Mouse (Mus musculus) ovary, adult 18-20 months (tissue): ENCODE measurements at regions not wholly inside any gene's neighbourhood (a gene's known extent, or its start where the extent isn't known, plus 50 kb on each side); places are given as distances from the start of the nearest gene placed in this dataset.

Source experiments
- DNase-seq: peaks from one replicate; pipeline ENCODE4 v3.0.0; 2022; ENCODE audit warnings: low spot score, mixed read lengths

GRCm38 (mm10) chr8:26226612-26227528 lies 107.5 kb downstream of the Gm45692 start:
- DNase-seq: no peak

DNA sequence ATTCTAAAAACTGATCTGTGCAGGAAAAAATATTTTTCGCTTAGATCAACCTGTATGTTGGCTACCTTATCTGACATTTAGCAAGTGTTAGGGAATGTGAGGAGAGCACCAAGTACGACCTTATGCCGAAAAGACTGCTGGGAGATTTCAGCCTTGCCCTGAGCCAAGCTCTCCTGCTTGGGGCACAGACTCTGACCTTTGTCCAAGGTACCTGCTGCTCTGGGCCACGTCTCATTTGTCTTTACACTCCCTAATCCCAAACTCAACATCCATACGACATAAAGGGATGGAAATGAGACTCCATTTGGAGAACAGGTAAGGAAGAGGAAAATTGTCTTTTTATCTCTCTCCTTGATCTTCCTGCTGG lies 108.2 kb downstream of the Gm45692 start:
- DNase-seq: no peak

DNA sequence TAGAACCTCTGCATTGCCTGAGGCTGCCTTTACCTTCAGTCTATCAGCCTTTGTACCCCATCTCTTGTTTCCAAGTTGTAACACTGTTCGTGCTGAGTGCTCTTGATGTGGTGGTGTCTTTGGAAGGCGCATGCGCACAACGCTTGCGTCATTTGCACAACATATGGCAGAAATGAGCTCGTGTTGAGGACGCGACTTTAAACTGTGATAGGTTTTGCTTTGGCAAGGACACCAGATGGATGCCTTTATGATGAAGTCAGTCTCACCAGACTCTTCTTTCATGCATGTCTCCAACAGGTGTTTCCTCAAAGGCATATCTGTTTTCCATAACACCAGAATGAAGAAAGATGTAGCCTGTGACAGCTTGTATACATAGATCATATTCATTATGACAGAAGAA lies 110.2 kb downstream of the Gm45692 start:
- no peak for DNase-seq

- no peak for DNase-seq
Measured at GRCm38 (mm10) chr8:26239075-26239474, 119.7 kb downstream of the Gm45692 start.

GRCm38 (mm10) chr8:26239604-26240003 lies 120.3 kb downstream of the Gm45692 start:
- DNase-seq: no peak

- DNase-seq: no peak
Measured at GRCm38 (mm10) chr8:26243743-26244142, 124.4 kb downstream of the Gm45692 start.

DNA sequence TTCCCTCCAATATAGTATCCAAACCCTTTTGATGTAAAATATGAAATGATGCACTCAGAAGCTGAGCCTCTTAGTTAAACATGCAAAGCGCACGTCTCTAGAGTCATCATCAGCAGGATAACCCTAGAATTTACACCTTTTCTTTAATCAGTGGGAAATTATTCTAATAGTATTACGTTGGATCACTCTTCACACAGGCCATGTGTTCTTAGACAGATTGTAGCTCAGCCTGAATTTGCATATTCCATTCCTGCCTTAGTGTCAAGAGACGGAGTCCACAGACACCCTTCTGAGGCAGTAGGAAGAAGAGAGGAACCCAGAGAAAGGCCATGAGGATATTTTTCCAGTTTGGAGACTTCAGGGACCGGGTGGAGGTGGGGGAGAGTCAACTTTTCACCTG lies 125.0 kb downstream of the Gm45692 start:
- no peak for DNase-seq

GRCm38 (mm10) chr8:26255191-26255669 lies 135.9 kb downstream of the Gm45692 start:
- no peak for DNase-seq

DNA sequence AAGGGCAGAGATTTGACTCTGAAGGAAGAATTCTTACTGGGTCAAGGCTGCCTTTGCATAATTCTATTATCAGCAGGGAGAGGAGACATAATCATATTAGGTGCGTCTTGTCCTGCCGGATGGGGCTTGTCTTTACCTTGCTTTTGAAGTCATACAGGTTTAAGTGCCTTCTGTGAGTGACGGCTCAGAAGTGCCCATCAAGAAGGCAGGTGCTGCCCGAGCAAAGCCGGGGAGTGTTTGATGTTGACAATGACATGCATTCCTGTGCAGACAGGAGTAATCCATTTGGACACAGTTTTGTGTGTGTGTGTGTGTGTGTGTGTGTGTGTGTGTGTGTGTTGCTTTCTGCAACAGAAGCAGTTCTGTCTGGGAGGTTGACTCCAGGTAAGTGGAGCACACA lies 141.0 kb downstream of the Gm45692 start:
- DNase-seq: no peak

DNA sequence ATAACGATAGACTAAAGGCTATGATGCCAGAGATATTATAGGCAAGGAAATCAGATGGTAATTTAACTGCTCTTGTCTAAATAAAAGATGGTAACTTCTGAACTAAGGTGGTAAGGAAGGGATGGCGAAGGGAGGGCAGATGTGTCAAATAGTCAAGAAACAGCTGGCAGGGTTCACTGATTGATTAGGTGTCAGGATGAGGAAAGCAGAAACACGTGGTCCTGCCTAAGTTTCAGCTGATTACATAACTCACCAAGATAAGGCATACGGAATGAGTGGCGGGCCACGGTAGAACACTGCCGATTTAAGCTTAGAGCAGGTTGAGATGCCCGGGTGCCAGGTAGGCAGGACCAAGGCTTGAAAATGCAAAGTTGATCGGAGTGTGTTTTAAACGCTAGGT lies 143.2 kb downstream of the Gm45692 start:
- no peak for DNase-seq

- no peak for DNase-seq
Measured at GRCm38 (mm10) chr8:26264869-26265321, 145.6 kb downstream of the Gm45692 start.

DNA sequence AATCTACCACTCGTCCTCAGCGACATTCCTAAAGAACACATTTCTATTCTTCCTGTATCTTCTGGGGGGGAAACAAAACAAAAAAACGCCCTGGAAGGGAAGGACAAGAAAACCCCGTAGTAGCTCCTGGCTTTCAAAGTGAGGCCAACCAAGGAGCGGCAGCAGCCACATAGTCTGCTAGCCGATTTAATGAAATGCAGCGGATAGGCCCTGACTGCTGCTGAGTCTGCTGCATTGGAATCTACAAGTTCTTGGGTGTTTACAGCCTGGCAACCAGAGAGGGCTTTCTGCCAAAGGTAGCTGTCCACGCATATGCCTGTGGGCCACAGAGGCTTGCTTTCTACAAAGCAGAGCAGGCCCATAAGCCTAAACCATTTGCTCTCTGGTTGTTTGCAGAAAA lies 146.0 kb downstream of the Gm45692 start:
- DNase-seq: no peak

GRCm38 (mm10) chr8:26266384-26266783 lies 147.1 kb downstream of the Gm45692 start:
- DNase-seq: no peak

DNA sequence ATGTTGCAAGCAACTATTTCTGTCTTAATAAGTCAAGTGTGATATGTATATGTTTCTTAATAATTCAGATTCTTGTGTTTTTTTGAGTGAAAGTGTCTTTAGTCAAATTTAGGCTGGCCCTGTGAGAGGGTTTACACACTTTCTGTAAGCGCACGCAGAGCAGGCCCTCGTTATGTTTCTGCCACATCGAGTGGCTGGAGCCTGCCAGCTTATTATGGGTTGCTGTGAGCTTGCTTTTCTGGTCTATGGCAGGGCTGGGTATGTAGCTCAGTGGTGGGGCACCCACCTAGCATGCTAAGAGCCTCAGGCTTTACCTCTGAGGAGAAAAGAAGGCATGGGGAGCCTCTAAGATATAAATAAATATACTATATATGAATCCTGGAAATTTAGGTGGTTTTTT lies 148.2 kb downstream of the Gm45692 start:
- no peak for DNase-seq

- DNase-seq: no peak
Measured at GRCm38 (mm10) chr8:26268751-26269415, 149.5 kb downstream of the Gm45692 start.

GRCm38 (mm10) chr8:26272110-26272509 lies 152.8 kb downstream of the Gm45692 start:
- no peak for DNase-seq

- no peak for DNase-seq
Measured at GRCm38 (mm10) chr8:26272675-26273414, 153.5 kb downstream of the Gm45692 start.

- no peak for DNase-seq
Measured at GRCm38 (mm10) chr8:26273415-26273760, 154.1 kb downstream of the Gm45692 start.

- DNase-seq: no peak
Measured at GRCm38 (mm10) chr8:26273792-26274191, 154.5 kb downstream of the Gm45692 start.

DNA sequence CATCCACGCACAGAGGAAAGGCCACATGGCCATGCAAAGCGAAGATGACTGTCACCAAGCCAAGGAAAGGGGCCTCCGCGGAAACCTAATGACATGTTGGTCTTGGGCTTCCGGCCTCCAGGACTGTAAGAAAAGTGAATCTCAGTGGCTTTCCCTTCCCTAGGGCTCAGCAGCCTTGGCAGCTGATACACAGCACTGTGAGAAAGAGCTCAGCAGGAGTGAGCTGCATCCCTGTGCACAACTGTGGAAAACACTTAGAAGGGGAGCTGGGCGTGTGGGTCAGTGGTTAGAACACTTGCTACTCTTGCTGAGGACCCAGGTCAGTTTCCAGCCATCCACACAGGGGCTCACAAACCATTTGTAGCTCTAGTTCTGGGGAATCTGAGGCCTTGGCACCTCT lies 155.1 kb downstream of the Gm45692 start:
- DNase-seq: no peak

- DNase-seq: peak; percentile 8
Measured at GRCm38 (mm10) chr8:26282156-26282935, 163.0 kb downstream of the Gm45692 start.

GRCm38 (mm10) chr8:26283957-26284356 lies 164.6 kb downstream of the Gm45692 start:
- no peak for DNase-seq
